Mouse (Mus musculus): Measurements from ENCODE around the gene Mctp1.
"Not testable (repeated sequence)": the region's sequence is repeated elsewhere in the genome, so short reads cannot be mapped to it uniquely, and the experiment has no call there.

Gene Mctp1

GRCm38 (mm10) chr13:76446059-76446458 is 61.7 kb downstream of the Mctp1 start:
- CTCF ChIA-PET: no interaction called here
- POLR2A ChIA-PET: no interaction called here

- POLR2A ChIA-PET: interaction anchor here in 1 of 4 experiments (0.6 kb wide), 1 partner anchor 111 kb away, joined by 3 read pairs; no protein-coding TSS in a partner anchor
- CTCF ChIA-PET: no interaction called here
Measured at GRCm38 (mm10) chr13:76447528-76447927, 63.2 kb downstream of the Mctp1 start.

GRCm38 (mm10) chr13:76451526-76451925 is 67.2 kb downstream of the Mctp1 start:
- POLR2A ChIA-PET: interaction anchor here in 1 of 4 experiments (0.6 kb wide), 1 partner anchor 32 kb away, joined by 5 read pairs; no protein-coding TSS in a partner anchor
- CTCF ChIA-PET: not testable (repeated sequence)

GRCm38 (mm10) chr13:76481601-76482000 is 97.3 kb downstream of the Mctp1 start:
- POLR2A ChIA-PET: no interaction called here
- CTCF ChIA-PET: interaction anchor here in 1 of 4 experiments (0.6 kb wide), 1 partner anchor 735 kb away, joined by 4 read pairs; no protein-coding TSS in a partner anchor

GRCm38 (mm10) chr13:76482998-76483397 is 98.7 kb downstream of the Mctp1 start:
- ChIA-PET POLR2A (interaction anchor here in 1 of 4 experiments (0.7 kb wide), 1 partner anchor 32 kb away, joined by 5 read pairs; no protein-coding TSS in a partner anchor), CTCF (no interaction called here)

GRCm38 (mm10) chr13:76484086-76484709 is 99.9 kb downstream of the Mctp1 start:
- ChIA-PET CTCF (no interaction called here), POLR2A (no interaction called here)

- ChIA-PET POLR2A (interaction anchor here in 1 of 4 experiments (0.6 kb wide), 1 partner anchor 61 kb away, joined by 3 read pairs; no protein-coding TSS in a partner anchor), CTCF (no interaction called here)
Measured at GRCm38 (mm10) chr13:76515896-76516295, 131.6 kb downstream of the Mctp1 start.

- ChIA-PET CTCF (no interaction called here), POLR2A (no interaction called here)
Measured at GRCm38 (mm10) chr13:76523170-76523569, 138.8 kb downstream of the Mctp1 start.

- ChIA-PET CTCF (no interaction called here), POLR2A (interaction anchor here in 1 of 4 experiments (0.6 kb wide), 1 partner anchor 72 kb away, joined by 3 read pairs; no protein-coding TSS in a partner anchor)
Measured at GRCm38 (mm10) chr13:76527326-76527725, 143.0 kb downstream of the Mctp1 start.

- CTCF ChIA-PET: no interaction called here
- POLR2A ChIA-PET: interaction anchor here in 1 of 4 experiments (0.6 kb wide), 1 partner anchor 72 kb away, joined by 3 read pairs; no protein-coding TSS in a partner anchor
Measured at GRCm38 (mm10) chr13:76527751-76528150, 143.4 kb downstream of the Mctp1 start.

GRCm38 (mm10) chr13:76529915-76530314 is 145.6 kb downstream of the Mctp1 start:
- CTCF ChIA-PET: no interaction called here
- POLR2A ChIA-PET: no interaction called here

GRCm38 (mm10) chr13:76530867-76531504 is 146.7 kb downstream of the Mctp1 start:
- ChIA-PET POLR2A (no interaction called here), CTCF (no interaction called here)

- CTCF ChIA-PET: interaction anchor here in 1 of 4 experiments (1.0 kb wide), 1 partner anchor 10 kb away, joined by 3 read pairs; no protein-coding TSS in a partner anchor
Measured at GRCm38 (mm10) chr13:76547854-76548253, 163.5 kb downstream of the Mctp1 start.

GRCm38 (mm10) chr13:76560918-76561317 is 176.6 kb downstream of the Mctp1 start:
- POLR2A ChIA-PET: no interaction called here
- CTCF ChIA-PET: no interaction called here

More at GRCm38 (mm10) chr13:76547854-76548253, 163.5 kb downstream of the Mctp1 start:
- POLR2A ChIA-PET: no interaction called here

GRCm38 (mm10) chr13:76561594-76561993 is 177.3 kb downstream of the Mctp1 start:
- ChIA-PET POLR2A (no interaction called here), CTCF (interaction anchor here in 1 of 4 experiments (0.5 kb wide), 1 partner anchor 1473 kb away, joined by 3 read pairs; no protein-coding TSS in a partner anchor)

GRCm38 (mm10) chr13:76564061-76564460 is 179.7 kb downstream of the Mctp1 start:
- CTCF ChIA-PET: no interaction called here
- POLR2A ChIA-PET: no interaction called here

GRCm38 (mm10) chr13:76566024-76566423 is 181.7 kb downstream of the Mctp1 start:
- CTCF ChIA-PET: no interaction called here
- POLR2A ChIA-PET: no interaction called here

GRCm38 (mm10) chr13:76567448-76567847 is 183.1 kb downstream of the Mctp1 start:
- CTCF ChIA-PET: no interaction called here

GRCm38 (mm10) chr13:76568569-76569211 is 184.4 kb downstream of the Mctp1 start:
- POLR2A ChIA-PET: no interaction called here
- CTCF ChIA-PET: no interaction called here

More at GRCm38 (mm10) chr13:76567448-76567847, 183.1 kb downstream of the Mctp1 start:
- POLR2A ChIA-PET: interaction anchor here in 1 of 4 experiments (0.7 kb wide), 1 partner anchor 12 kb away, joined by 3 read pairs; no protein-coding TSS in a partner anchor

- ChIA-PET POLR2A (no interaction called here), CTCF (interaction anchor here in 1 of 4 experiments (0.5 kb wide), 1 partner anchor 675 kb away, joined by 4 read pairs; no protein-coding TSS in a partner anchor)
Measured at GRCm38 (mm10) chr13:76579414-76579813, 195.1 kb downstream of the Mctp1 start.
